Mouse (Mus musculus) left cerebral cortex, adult 8-10 months (tissue): ENCODE data around the gene Cyp2c68. TPM values are rescaled to one million over a fixed set of nuclear protein-coding genes. Genes with fewer than 3 reads are reported as not detected.
"Not testable (repeated sequence)": the region's sequence is repeated elsewhere in the genome, so short reads cannot be mapped to it uniquely, and the experiment has no call there.

Experiments
- DNase-seq, 2 experiments: peaks; one replicate each; pipeline ENCODE4 v3.0.0; 2022; ENCODE audit warnings: low spot score in 2 of 2
- total RNA-seq, 4 experiments: library from RNA; stranded (reverse); gene quantifications; 2 replicates each; pipeline ENCODE4 v1.2.4; 2022

Cyp2c68 gene
- total RNA-seq: not detected

DNA sequence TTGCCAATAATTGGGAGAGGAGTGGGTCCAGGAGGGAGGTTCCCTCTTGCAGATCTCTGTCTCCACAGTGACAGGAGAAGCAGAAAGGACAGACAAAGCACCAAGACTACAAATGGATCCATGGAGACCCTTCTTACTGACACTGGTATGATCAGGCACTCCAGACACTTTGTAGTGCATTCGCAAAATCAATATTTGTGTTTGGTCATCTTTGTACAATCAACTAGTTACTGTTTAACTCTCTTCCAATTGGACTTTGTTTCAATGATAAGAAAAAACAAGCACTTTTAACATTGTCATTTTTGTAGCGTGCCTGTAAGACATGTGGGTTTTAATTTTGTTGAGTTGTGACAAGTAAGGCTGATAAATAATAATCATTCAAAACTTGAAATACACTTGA, at the start of gene Cyp2c68:
Gene Cyp2c68, minus strand, starts transcription at position 135 of the 400 bp plus-strand sequence.
- DNase-seq: no peak

DNA sequence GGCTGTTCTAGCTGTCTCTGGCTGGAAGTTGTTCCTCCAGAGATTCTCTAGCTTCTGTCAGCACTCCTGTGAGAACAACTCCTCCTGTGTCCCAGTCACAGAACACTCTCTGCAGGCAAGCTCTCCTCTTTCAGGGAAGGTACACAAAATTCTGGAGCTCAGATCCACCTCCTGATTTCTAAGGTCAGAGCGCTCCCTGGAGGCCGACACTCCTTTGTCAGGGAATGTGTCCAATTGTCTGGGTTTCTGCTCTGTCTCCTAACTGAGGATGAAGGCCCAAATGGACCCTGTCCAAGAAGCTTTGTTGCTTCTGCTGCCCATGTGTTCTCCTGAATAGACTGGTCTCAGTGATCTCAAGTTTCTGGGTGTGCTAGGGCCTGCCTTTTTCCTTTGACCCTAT, 44.6 kb upstream of the Cyp2c68 start:
- not testable (repeated sequence) for DNase-seq

DNA sequence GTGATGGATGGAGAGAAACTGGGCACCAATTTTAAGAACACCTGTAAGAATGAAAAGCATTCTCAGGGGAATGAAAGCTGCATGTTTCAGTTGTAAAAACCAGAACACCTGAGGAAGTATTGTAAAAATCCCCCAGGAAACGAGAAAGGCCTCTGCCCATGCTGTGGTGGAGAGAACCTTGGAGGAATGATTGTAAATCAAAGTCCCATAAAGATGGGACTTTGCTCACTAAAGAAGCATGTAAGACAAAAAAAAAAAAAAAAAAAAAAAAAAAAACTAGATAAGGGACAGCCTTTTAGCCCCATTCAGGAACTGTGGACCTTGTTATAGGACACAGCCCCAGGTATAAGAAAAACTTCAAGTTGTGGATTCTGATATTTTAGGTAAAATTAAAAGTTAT, 4.5 kb upstream of the Cyp2c68 start:
- no peak for DNase-seq

DNA sequence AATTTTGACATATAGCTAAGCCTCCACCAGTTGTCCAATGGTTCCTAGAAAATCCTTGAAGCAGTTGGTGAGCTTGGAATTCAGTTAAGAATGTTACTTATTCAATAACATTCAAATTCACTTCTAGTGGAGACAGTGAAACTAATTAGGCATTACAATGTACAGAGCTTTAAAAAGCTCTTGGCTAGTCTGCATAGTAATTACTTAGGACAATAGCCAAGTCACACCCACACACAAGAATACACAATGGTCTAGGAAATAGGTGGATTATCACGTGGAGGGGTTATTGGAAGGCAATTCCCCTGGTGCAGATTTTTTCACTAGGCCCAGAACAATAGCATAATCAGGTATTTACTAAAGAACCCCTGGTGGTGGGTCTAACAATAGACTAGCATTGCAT, 3.5 kb upstream of the Cyp2c68 start:
- not testable (repeated sequence) for DNase-seq

- not testable (repeated sequence) for DNase-seq
These were observed 29.7 kb downstream of the Cyp2c68 start for GRCm38 (mm10) chr19:39711116-39711515.

GRCm38 (mm10) chr19:39665650-39666049, 75.2 kb downstream of the Cyp2c68 start:
- not testable (repeated sequence) for DNase-seq

DNA sequence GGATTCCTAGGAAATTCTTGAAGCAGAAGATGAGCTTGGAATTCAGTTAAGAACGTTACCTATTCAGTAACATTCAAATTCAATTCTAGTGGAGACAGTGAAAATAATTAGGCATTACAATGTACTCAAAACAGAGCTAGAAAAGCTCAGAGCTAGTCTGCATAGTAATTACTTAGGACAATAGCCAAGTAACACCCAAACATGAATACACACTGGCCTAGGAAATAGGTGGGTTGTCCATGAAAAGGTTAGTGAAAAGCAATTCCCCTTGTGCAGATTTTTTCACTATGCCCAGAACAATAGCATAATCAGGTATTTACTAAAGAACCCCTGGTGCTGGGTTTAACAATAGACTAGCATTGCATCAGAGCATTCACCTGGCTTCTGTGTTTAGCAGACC, 88.5 kb downstream of the Cyp2c68 start:
- no peak for DNase-seq

GRCm38 (mm10) chr19:39648938-39649337, 91.9 kb downstream of the Cyp2c68 start, which contains the start of gene Cyp2c67:
Cyp2c67 (minus strand) TSS chr19:39649051.
- DNase-seq: no peak

- DNase-seq: no peak
These were observed 93.3 kb downstream of the Cyp2c68 start for GRCm38 (mm10) chr19:39647519-39647918.

DNA sequence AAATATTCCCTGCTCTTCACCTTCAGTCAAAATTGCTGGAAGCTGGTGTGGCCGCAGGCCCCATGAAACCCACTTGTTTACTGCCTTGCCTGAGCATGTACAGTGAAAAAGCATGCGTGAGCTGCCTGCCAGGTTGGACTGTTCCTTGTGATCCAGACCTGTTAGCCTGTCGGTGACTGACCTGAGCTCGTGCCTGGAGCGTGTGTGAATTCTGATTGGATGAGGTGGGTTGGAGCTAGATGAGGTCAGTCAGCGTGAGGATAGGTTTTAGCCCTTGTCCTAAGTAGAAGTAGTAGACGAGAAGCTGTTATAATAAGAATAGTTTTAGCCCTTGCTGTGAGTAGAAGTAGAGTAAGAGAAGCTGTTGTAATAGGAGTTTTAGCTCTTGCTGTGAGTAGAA, 96.3 kb downstream of the Cyp2c68 start:
- DNase-seq: not testable (repeated sequence)

Other genes starting within 250 kb of the Cyp2c68 start
- not detected for gene Cyp2c39, start 230.2 kb downstream of the Cyp2c68 start, total RNA-seq
- not detected for gene Cyp2c67, start 92.0 kb downstream of the Cyp2c68 start, total RNA-seq
- gene Cyp2c40, start 71.8 kb upstream of the Cyp2c68 start, total RNA-seq: not detected
- not detected for gene Cyp2c69, start 145.7 kb upstream of the Cyp2c68 start, total RNA-seq